Mouse (Mus musculus) hindbrain, embryonic 11.5 days (tissue): ENCODE measurements at regions not wholly inside any gene's neighbourhood (a gene's known extent, or its start where the extent isn't known, plus 50 kb on each side); places are given as distances from the start of the nearest gene placed in this dataset.
A peak's percentile ranks its signal among the peaks of the same experiment; 100 is the strongest.

ENCODE experiments used
- ATAC-seq: fragments of 200-750 bp; cut with Nextera tagmentation; 2 replicates; pipeline ENCODE4 v1.8.0; 2017; ENCODE audit warnings: mild to moderate bottlenecking, moderate TSS enrichment, moderate library complexity; ENCODE audit not compliant: low FRiP score
- DNase-seq: peaks from one replicate; pipeline ENCODE4 v3.0.0-alpha.2; 2015; ENCODE audit warnings: low spot score
- H3K27ac ChIP-seq: fragments of 300-500 bp; sonication (generic); 2 replicates; pipeline ENCODE4 v1.5.1; 2014; ENCODE audit warnings: mild to moderate bottlenecking, low read depth, low read length
- H3K27me3 ChIP-seq: fragments of 300-500 bp; sonication (generic); 2 replicates; pipeline ENCODE4 v1.6.1; 2014; ENCODE audit warnings: mild to moderate bottlenecking, low read length, moderate library complexity, mixed read lengths; ENCODE audit not compliant: control insufficient read depth, insufficient read depth
- H3K36me3 ChIP-seq: fragments of 300-500 bp; sonication (generic); 2 replicates; pipeline ENCODE4 v1.6.1; 2014; ENCODE audit warnings: mild to moderate bottlenecking, low read length, moderate library complexity, mixed read lengths; ENCODE audit not compliant: control insufficient read depth, insufficient read depth
- H3K4me1 ChIP-seq: fragments of 300-500 bp; sonication (generic); replicated peaks from 2 replicates; pipeline ENCODE4 v1.6.1; 2014; ENCODE audit warnings: low read length, mixed read lengths; ENCODE audit not compliant: control insufficient read depth, insufficient read depth
- H3K4me2 ChIP-seq: fragments of 300-500 bp; sonication (generic); replicated peaks from 2 replicates; pipeline ENCODE4 v1.6.1; 2014; ENCODE audit warnings: mild to moderate bottlenecking, low read depth, low read length
- H3K4me3 ChIP-seq: fragments of 300-500 bp; sonication (generic); 2 replicates; pipeline ENCODE4 v1.5.1; 2014; ENCODE audit warnings: low read depth, low read length
- H3K9ac ChIP-seq: fragments of 300-500 bp; sonication (generic); 2 replicates; pipeline ENCODE4 v1.6.1; 2014; ENCODE audit warnings: low read depth, low read length
- H3K9me3 ChIP-seq: fragments of 300-500 bp; sonication (generic); 2 replicates; pipeline ENCODE4 v1.6.1; 2016; ENCODE audit warnings: low read length; ENCODE audit not compliant: control insufficient read depth
- WGBS: fragments of 180-500 bp; shearing (Covaris S2); extraction: QIAGEN DNeasy Blood & Tissue Kit; methylation state at CpG from one replicate; pipeline ENCODE4 v1.1.7; 2014; 5-methylcytosine and 5-hydroxymethylcytosine counted together

DNA sequence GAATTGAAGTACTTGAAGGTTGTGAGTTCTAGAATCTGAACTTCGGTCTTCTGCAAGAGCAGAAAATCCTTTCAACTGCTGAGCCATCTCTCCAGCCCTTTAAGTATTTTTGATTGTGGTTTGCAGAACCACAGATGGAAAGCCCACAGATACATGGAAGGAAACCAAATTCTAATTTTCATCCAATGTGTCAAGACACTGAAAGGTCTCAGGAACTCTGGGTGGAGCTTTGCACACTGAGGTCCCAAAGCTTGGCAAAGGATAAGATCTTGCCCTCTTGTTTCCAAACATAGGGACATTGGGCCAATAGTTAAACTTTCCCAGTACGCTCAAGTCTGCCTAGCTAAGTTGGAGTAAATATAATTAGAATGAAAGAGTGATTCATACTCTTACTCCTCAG lies 102.6 kb upstream of the Ado start:
- no peaks in the 10 kb centered on the region for H3K9me3 ChIP-seq
- no peak overlapping the region for H3K27ac ChIP-seq
- ATAC-seq, result no peak
- 90% methylated on average over 2 of the region's 2 CpGs for WGBS
- H3K4me2 ChIP-seq, result no peak overlapping the region
- no peak overlapping the region for H3K9ac ChIP-seq
- no peaks in the 10 kb centered on the region; the same call in 1 of the 2 replicates for H3K4me1 ChIP-seq
- H3K27me3 ChIP-seq, result peaks cover 2% of the 10 kb centered on the region
- no peak overlapping the region for H3K4me3 ChIP-seq
- H3K36me3 ChIP-seq, result no peaks in the 10 kb centered on the region
- no peak for DNase-seq

DNA sequence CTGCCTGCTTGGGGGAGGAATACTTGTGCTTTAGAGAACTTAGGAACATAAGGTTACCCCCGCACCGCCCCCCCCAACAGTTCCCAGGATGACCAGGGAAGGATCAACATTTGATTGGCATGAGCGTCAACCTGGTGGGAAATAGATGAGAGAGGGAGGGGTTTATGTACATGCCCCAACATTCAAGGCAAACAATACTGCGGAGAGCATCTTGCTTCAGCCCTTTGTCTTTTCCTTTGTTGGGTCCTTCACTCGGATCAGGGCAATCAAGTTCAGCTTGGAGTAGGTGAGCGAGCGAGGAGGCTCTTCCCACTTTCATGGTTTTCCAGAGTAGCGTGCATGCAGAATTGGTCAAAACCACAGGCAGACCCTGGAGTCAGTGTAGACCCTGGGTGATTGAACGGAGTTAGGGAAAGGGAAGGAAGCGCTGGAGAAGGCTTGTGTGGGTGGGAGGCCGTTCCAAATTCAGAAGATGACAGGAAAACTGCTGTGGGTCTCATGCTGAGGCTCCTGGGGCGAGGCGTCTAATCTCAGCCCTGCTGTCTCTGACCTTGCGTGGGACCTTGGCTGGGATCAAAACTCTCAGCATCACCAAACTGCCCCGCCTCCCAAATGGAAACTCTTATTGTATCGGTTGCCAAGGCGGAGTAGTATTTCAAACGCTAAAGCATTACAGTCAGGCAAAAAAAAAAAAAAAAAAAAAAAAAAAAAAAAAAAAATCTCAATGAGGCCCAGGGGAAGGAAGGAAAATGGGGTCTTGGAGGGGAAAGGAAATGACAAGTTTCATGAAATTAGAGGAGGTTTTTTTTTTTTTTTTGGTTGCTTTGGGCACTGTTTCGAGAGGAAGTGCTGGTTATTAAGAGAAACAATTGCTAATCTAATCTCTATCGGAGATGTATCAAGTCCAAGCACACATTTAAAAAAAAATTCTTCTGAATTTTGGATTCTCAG lies 99.3 kb upstream of the Ado start:
- no peaks in the 10 kb centered on the region for H3K36me3 ChIP-seq
- ATAC-seq (no peak), DNase-seq (peak; percentile 38)
- no peaks in the 10 kb centered on the region for H3K9me3 ChIP-seq
- no peak overlapping the region for H3K9ac ChIP-seq
- WGBS, result 25% methylated on average over 20 of the region's 20 CpGs
- no peak overlapping the region for H3K27ac ChIP-seq
- peak overlapping the region; percentile 38 for H3K4me2 ChIP-seq
- H3K4me3 ChIP-seq, result no peak overlapping the region
- no peaks in the 10 kb centered on the region; the same call in 1 of the 2 replicates for H3K4me1 ChIP-seq
- H3K27me3 ChIP-seq, result peaks cover 2% of the 10 kb centered on the region

DNA sequence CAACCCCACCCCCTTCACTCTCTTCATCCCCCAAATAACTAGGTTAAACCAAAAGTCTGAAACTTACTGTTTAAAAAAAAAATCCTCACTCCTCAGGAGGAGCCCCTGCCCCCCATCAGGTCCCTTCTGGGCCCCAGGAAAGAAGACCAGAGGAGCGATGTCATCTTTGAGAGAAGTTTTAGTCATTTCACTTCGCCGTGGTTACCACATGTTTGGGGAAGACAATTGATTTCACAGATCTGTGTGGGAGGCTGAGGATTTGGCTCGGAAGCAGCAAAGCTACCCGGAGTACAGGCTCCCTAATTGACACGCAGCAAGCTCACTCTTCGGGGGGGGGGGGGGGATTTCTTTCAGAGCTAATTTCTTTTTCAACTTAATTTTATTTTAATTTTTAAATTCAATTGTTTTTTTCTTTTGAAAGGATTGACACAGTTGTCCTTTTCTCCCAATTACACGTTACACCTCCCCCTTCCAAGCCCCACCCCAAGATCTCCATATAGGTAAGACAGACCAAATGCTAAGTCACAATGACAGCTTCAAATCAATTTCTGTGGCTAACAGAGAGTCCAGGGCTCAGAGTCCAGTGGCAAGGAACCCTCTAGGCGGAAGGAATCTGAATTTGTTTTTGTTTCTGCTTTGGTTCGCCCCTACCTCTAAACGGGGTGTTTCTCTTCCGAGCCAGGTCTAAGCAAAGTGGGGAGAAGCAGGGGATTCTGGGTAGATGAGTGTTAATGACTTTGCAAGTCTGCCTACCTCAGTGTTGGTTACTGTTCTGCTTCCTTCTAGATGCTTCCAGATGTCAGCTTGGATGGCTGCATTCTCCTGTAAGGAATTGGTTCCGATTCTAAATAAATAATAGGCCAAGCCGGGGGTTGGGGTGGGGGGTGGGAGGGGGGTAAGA lies 98.2 kb upstream of the Ado start:
- Histone ChIP-seq H3K4me2 (peak overlapping the region; percentile 38), H3K27ac (no peak overlapping the region), H3K36me3 (no peaks in the 10 kb centered on the region), H3K9me3 (no peaks in the 10 kb centered on the region), H3K4me3 (peak overlapping the region; percentile 6; the same call in 1 of the 2 replicates), H3K27me3 (peaks cover 2% of the 10 kb centered on the region), H3K9ac (no peak overlapping the region), H3K4me1 (no peaks in the 10 kb centered on the region; the same call in 1 of the 2 replicates)
- DNase-seq, result peak; percentile 30
- peak; percentile 56; the same call in 1 of the 2 replicates for ATAC-seq
- WGBS, result 5% methylated on average over 14 of the region's 14 CpGs

DNA sequence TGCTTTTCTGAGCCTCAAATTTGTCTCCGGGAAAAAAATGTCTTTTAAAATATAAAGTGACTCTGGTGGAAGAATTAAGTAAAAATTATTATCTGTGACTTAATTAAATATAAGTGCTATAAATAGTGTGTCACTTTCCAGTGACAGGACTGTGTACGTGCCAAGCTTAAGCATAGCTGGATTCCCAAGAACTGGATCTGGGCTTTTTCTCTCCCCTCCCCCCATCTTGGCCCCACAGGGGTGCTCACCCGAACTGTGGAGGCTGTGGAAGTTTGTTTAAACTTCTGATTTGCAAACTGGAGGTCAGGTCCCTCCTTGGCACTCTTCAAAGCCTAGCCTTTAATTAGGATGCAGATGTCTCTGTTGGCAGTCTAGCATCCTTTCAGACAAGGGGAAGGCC lies 97.1 kb upstream of the Ado start:
- no peak overlapping the region for H3K27ac ChIP-seq
- no peak overlapping the region for H3K4me2 ChIP-seq
- H3K4me1 ChIP-seq, result no peaks in the 10 kb centered on the region; the same call in 1 of the 2 replicates
- ATAC-seq, result no peak
- H3K4me3 ChIP-seq, result no peak overlapping the region
- 29% methylated on average over 3 of the region's 3 CpGs for WGBS
- no peak for DNase-seq
- H3K9ac ChIP-seq, result no peak overlapping the region
- no peaks in the 10 kb centered on the region for H3K36me3 ChIP-seq
- H3K9me3 ChIP-seq, result no peaks in the 10 kb centered on the region
- peaks cover 2% of the 10 kb centered on the region for H3K27me3 ChIP-seq

DNA sequence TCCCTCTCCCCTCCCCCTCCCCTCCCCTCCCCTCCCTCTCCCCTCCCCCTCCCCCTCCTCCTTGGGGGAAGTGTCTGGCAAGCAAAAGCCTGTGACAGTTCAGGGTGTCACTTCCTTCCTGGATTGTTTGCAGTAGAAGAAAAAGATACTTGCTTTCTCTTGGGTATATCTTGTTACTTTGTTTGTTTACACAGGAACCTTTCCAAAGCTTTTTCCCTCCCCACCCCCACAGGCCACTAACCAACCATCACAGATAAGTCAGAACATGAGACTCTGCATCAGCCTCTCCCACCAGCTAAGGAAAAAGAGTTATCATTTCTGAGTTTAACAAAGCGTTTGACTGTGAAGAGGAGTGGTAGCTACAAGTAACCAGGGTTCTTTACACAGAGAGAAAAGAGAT lies 95.5 kb upstream of the Ado start:
- H3K4me3 ChIP-seq, result no peak overlapping the region
- peaks cover under 1% of the 10 kb centered on the region for H3K27me3 ChIP-seq
- ATAC-seq (no peak), DNase-seq (no peak)
- H3K27ac ChIP-seq, result no peak overlapping the region
- WGBS, result 53% methylated on average over 1 of the region's 1 CpGs
- H3K4me1 ChIP-seq, result no peaks in the 10 kb centered on the region; the same call in 1 of the 2 replicates
- no peaks in the 10 kb centered on the region for H3K36me3 ChIP-seq
- no peak overlapping the region for H3K9ac ChIP-seq
- H3K9me3 ChIP-seq, result no peaks in the 10 kb centered on the region
- H3K4me2 ChIP-seq, result no peak overlapping the region

DNA sequence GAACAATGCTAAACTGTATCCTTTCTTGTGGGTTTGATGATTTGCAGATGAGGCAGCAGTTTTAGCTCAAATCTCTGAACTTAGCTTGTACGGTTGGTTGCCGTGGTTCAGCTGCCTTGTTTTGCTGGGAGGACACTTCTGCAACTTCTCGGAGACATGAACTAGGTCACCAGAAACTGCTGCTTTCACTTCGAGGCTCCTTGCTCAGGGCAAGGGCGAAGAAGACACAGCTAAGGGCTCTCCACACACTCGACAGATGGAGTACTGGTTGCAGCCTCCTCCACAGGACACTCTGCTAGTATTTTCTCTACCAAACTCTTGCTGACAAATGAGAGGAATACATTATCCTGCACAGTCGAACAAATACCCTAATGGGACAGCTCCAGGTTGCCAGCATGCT lies 94.9 kb upstream of the Ado start:
- no peaks in the 10 kb centered on the region; the same call in 1 of the 2 replicates for H3K4me1 ChIP-seq
- H3K4me2 ChIP-seq, result no peak overlapping the region
- no peaks in the 10 kb centered on the region for H3K9me3 ChIP-seq
- WGBS, result 44% methylated on average over 7 of the region's 7 CpGs
- H3K36me3 ChIP-seq, result no peaks in the 10 kb centered on the region
- ATAC-seq (no peak), DNase-seq (no peak)
- H3K27me3 ChIP-seq, result no peaks in the 10 kb centered on the region; the same call in none of the 2 replicates
- no peak overlapping the region for H3K27ac ChIP-seq
- H3K9ac ChIP-seq, result no peak overlapping the region
- no peak overlapping the region for H3K4me3 ChIP-seq

DNA sequence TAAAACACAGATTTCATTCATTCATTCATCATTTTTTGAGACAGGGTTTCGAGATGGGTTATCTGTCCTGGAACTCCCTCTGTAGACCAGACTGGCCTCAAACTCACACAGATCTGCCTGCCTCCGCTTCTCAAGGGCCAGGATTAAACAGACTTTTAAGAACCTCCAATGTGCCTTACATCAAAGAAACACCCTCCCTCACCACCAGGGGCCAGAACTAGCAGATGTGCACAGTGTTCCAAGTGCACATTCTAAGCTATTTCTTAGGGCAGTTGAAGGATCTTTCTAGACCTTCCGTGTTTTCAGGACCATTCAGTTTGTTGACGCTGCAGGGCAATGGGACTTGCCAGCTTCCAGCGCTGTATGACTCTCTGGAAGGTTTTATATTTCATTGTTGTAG lies 88.6 kb upstream of the Ado start:
- Histone ChIP-seq H3K27me3 (no peaks in the 10 kb centered on the region), H3K4me2 (no peak overlapping the region), H3K4me1 (no peaks in the 10 kb centered on the region), H3K27ac (no peak overlapping the region), H3K4me3 (no peak overlapping the region), H3K9me3 (no peaks in the 10 kb centered on the region), H3K36me3 (no peaks in the 10 kb centered on the region), H3K9ac (no peak overlapping the region)
- WGBS, result 73% methylated on average over 5 of the region's 5 CpGs
- ATAC-seq, result no peak
- DNase-seq, result peak; percentile 21

DNA sequence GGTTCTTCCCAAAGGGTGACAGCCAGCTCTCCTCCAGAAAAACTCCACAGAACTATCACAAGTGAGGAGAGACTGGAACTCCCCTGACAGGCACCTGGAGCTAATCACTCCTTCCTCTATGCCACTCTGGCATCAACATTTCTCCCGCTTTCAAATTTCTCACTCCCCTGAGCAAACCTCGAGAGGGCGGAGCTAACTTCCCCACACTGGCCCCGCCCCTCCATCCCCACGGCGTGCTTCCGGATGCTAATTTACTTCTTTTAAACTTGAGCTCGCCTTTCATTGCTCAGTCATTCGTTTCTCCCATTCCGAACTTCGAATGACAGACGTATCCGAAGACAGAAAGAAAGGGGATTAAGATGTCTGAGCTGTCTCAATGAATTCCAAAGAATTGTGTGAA lies 87.8 kb upstream of the Ado start:
- Histone ChIP-seq H3K4me2 (peak overlapping the region; percentile 6; the same call in 1 of the 2 replicates), H3K36me3 (no peaks in the 10 kb centered on the region), H3K27ac (no peak overlapping the region), H3K27me3 (no peaks in the 10 kb centered on the region), H3K9me3 (no peaks in the 10 kb centered on the region), H3K9ac (no peak overlapping the region), H3K4me3 (no peak overlapping the region), H3K4me1 (no peaks in the 10 kb centered on the region)
- 1% methylated on average over 13 of the region's 13 CpGs for WGBS
- ATAC-seq (0 out of 2 replicates have a peak, but pooled peaks have one; percentile 60), DNase-seq (peak; percentile 48)
